Mouse (Mus musculus) neural tube, postnatal 0 days (tissue): ENCODE measurements around the gene Ctps2. TPM values are rescaled to one million over a fixed set of nuclear protein-coding genes. Genes with fewer than 3 reads are reported as not detected.

Source experiments
- microRNA counts: library from miRNA; unstranded; fragments of <30 nt; microRNA quantifications from one replicate; lab custom pipeline; 2015
- microRNA-seq: library from miRNA; unstranded; fragments of <30 nt; microRNA quantifications from one replicate; pipeline ENCODE4, GENCODE M21; 2016
- polyA plus RNA-seq: library from polyadenylated mRNA; unstranded; fragments of >200 nt; fragmentation: Nextera tagmentation; extraction: Ambion mirVana; gene quantifications from 2 replicates; pipeline ENCODE4 v1.2.1, GENCODE M21; 2015

Ctps2 gene
- polyA plus RNA-seq, result 65.8 and 72.1 TPM in 2 replicates

DNA sequence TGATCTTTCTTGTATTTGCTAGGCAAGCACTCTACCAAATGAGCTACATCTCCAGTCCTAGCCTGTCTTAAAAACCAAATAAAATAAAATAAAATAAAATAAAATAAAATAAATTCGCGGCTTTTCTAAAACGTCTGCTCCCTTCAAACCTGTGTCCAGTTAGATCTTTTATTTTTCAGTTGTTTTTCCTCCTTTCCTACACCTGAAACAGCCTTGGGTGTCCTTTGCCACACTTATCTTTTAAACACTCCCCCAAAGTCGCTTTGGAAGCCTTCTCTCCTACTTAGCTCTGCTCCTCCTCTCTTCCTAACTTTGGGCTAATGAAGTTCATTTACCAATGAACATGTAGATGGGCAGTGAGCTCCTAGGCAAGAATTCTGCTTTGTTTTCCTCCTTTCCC lies at the start of gene Ctps2:
TSS of gene Ctps2 (plus strand) at position 301 of the 400 bp plus-strand sequence.

DNA sequence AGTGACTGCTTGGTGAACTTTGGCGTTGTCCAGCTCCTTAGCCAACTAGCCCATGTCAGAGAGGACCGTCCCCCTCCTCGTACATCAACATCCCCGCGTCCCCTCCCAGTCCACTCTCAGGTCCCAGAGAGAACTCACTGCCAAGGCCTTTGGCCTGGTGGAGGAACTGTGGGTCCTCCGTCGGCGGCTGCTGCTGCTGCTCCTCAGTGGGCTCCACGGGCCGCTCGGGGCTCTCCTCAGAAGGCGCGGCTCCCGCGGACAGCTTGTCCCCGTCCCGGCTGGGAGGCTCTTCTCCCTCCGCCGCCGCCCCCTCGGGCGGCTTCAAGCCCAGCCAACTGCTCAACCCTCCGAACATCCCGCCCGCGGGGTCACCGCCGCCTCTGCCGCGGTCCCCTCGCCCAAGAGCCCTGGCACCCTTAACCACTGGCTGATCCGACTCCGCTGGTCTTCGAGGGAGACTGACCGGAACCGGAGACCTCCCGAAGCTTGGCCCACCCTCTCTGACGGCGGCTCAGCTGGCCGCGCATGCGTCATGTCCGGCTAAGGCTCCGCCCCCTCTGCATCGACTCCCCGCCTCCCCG lies 13.0 kb upstream of the Ctps2 start, which contains the start of gene Syap1:
TSS of gene Syap1 (minus strand) at position 517 of the 581 bp plus-strand sequence.

DNA sequence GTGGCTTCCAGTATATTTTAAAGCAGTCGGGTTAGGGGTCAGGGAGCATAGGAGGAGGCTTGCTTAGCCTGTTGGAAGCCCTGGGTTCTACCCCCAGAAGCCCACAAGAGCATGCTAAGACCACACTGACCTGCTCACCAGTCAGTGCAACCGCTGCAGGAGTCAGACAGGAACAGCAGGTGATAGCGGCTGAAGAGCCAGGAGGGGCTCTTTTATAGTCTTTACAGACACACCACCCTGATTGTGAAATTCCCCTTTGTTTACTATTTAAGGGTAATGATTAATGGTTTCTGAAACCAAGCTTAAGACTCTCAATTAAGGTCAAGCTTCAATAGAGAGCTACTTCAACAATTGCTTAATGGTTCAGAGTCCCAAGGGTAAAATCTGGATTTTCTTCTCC lies 63.3 kb downstream of the Ctps2 start, which contains the start of gene S100g:
TSS of gene S100g (minus strand) at position 217 of the 400 bp plus-strand sequence.

MicroRNA genes within 50 kb of the gene (microRNA counts, 519-probe panel; counts per million panel counts)
- microRNA mmu-miR-3473 (lab: Ali Mortazavi, UCI), result 40.5 counts per million

Small RNA genes within 50 kb of the gene (microRNA-seq; reads per million reads assigned to microRNA genes)
- gene Mir3473a, result not detected

Other genes starting within 250 kb of the Ctps2 start
- 213 and 217 TPM in 2 replicates for gene Rbbp7, start 140.8 kb upstream of the Ctps2 start, polyA plus RNA-seq
- 8.5 and 9.4 TPM in 2 replicates for gene Txlng, start 71.8 kb upstream of the Ctps2 start, polyA plus RNA-seq
- 35.8 and 37.1 TPM in 2 replicates for gene Syap1, start 12.8 kb upstream of the Ctps2 start, polyA plus RNA-seq
- 0.55 and 1.5 TPM in 2 replicates for gene S100g, start 63.4 kb downstream of the Ctps2 start, polyA plus RNA-seq